Mouse (Mus musculus): Measurements from ENCODE around the gene Htr2a.

DNA sequence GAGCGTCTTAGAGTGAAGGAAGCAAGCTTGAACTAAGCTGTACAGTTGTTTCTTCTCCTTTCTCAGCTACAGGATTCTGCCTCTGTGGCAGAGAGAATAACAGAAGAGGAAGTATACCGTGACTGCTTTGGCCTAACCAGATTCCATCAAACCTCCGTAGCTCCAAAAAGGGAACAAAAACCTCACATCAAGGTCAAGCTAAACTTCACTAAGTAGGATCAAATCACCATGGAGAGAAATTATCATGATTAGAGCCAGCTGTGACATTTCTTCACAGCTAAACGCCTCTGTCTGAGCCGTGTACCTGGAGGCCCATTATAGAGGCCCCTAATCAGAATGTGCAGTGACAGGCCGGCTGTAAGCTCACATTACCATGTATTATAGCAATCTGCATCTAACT, 63.3 kb downstream of the Htr2a start:
- TF ChIP-seq CTCF (IDR thresholded peaks at IDR 0.05; ENCODE audit: control insufficient read depth, insufficient read depth, insufficient read length) (no peak), USF1 (IDR thresholded peaks at IDR 0.05; ENCODE audit: low read depth) (no peak)

Measured in C2C12 (cell line).